Mouse (Mus musculus): ENCODE measurements around the gene Btbd35f10. TPM values are rescaled to one million over a fixed set of nuclear protein-coding genes. Genes with fewer than 3 reads are reported as not detected.
"Not testable (repeated sequence)": the region's sequence is repeated elsewhere in the genome, so short reads cannot be mapped to it uniquely, and the experiment has no call there.

The Btbd35f10 gene
- total RNA-seq (2021): not detected
- long read RNA-seq, experiment 1: 0 reads
- long read RNA-seq, experiment 2: 0 reads

DNA sequence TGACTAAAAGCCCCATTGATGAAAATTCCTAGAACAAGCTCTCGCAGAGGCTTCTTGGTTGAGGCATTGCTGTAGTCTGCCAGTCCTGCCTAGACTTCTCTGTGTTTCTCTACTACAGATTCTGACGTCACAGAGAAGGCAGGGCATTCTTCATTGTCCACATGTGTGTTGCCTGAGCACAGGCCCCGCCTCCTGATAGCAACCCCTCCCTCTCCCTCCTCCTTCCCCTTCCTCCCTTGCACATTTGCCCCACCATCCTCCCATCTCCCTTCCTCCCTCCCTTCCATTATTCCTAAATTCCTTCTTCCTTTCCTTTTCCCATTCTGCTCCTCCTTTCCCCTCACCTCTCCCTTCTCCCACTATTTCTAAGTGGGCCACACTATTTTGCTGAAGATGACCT lies at the start of gene Btbd35f10:
Gene Btbd35f10, minus strand, starts transcription at position 101 of the 400 bp plus-strand sequence.
- not testable (repeated sequence) for DNase-seq

Other genes starting within 250 kb of the Btbd35f10 start
- not detected for gene Btbd35f18, start 52.7 kb downstream of the Btbd35f10 start, total RNA-seq (2021)
- gene Btbd35f16, start 204.1 kb upstream of the Btbd35f10 start, total RNA-seq (2021): not detected

Data from heart, adult 18-20 months (tissue).